In the genomic region with DNA sequence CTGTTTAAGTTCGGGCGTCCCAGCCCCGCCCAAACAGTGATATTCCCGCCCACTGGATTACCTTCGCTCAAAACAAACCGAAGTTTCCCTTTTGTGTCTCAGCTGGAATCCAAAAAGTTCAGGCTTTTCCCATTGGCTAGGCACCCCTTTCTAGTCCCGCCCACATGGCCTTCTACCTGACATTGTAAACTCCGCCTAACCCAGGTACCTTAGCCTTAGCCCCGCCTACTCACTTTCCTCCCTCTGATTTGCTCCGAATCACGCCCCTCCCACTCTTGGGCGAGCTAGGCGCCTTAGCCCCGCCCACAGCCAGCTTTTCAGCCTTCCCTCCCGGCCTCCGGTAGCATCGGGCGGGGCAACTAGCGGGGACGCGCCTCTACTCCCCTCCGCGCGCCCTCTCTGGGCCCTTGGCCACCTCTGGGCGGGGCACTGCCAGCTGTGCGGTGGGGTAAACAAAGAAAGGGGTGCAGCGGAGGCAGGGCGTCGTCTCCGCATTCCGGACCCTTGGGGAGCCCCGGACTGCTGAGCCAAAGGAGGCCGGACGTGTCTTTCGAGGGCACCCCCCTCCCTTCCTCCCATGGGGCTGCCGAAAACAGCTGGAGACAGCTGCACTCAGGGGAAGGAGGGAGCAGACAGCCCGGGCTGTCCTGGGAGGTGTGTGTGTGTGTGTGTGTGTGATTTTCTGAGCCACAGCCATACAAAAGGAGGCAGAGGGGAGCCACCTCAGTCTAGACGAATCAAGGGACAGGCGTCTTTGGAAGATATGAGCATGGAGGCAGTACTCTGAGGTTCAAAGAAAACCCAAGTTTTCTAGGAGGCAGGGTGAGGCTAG, we compare ENCODE assay signal across 8 mouse cellular contexts. TPM values are rescaled to one million over a fixed set of nuclear protein-coding genes. Genes with fewer than 3 reads are reported as not detected.
DNase-seq lines count a peak whose midpoint lies in the region; ATAC-seq and TF ChIP-seq lines count a peak whose summit lies in the region.

No protein-coding gene starts in this region.

- H3K27me3 ChIP-seq in MEL (ENCODE audit: control insufficient read depth in 1 of 2, insufficient read depth in 2 of 2, low read length in 2 of 2), result no peaks in the 10 kb centered on the region
- H3K27me3 ChIP-seq in forebrain, embryonic 14.5 days (replicated peaks; ENCODE audit: control insufficient read depth, insufficient read depth, low read length), result peaks cover 83% of the 10 kb centered on the region
- peaks cover 100% of the 10 kb centered on the region for H3K27me3 ChIP-seq in hindbrain, embryonic 10.5 days (ENCODE audit: insufficient read depth, poor library complexity, severe bottlenecking)

- no peak for TF ChIP-seq RAD21 in MEL (IDR thresholded peaks at IDR 0.05; ENCODE audit: low read depth, low read length)

- intact Hi-C loops in left cerebral cortex, adult 2 months (cut with DNase I), result loop anchor here (10.0 kb wide), 1 partner anchor 354 kb away; a partner anchor contains a TSS

- no peak; the same call in 1 of the 2 replicates for ATAC-seq in forebrain, embryonic 14.5 days
- peak; percentile 77 for ATAC-seq in megakaryocyte-erythroid progenitor cell, adult 5-6 weeks (replicated peaks; ENCODE audit: low FRiP score, low TSS enrichment, poor library complexity, severe bottlenecking)

- TF ChIP-seq POLR2A in MEL (IDR thresholded peaks at IDR 0.05; ENCODE audit: control insufficient read depth in 1 of 2, insufficient read depth in 1 of 2, low read depth in 1 of 2, low read length in 2 of 2, poor library complexity in 1 of 2), result no peak; a peak in 1 of 4 replicates

- H3K4me1 ChIP-seq in MEL (ENCODE audit: control insufficient read depth in 1 of 2, insufficient read depth in 2 of 2, low read length in 2 of 2), result peaks cover 0 to 16% of the 10 kb centered on the region in 2 experiments; a peak in 2 of 4 replicates
- H3K4me1 ChIP-seq in brown adipose tissue, adult 24 weeks (ENCODE audit: control insufficient read depth, insufficient read depth, insufficient read length, low read length), result peaks cover 20% of the 10 kb centered on the region
- peaks cover 10% of the 10 kb centered on the region for H3K4me1 ChIP-seq in forebrain, embryonic 14.5 days (ENCODE audit: control insufficient read depth, insufficient read depth, low read length)
- peaks cover 62% of the 10 kb centered on the region for H3K4me1 ChIP-seq in hindbrain, embryonic 10.5 days (replicated peaks)

- H3K27ac ChIP-seq in MEL (ENCODE audit: control insufficient read depth, low read depth, low read length), result peak overlapping the region; percentile 75
- peak overlapping the region; percentile 65 for H3K27ac ChIP-seq in brown adipose tissue, adult 24 weeks (replicated peaks; ENCODE audit: low read depth, low read length)
- no peak overlapping the region for H3K27ac ChIP-seq in forebrain, embryonic 14.5 days (ENCODE audit: low read depth, low read length)
- H3K27ac ChIP-seq in hindbrain, embryonic 10.5 days, result peak overlapping the region; percentile 35; the same call in 1 of the 2 replicates
- H3K27ac ChIP-seq in left cerebral cortex, adult 2 months, result peak overlapping the region; percentile 64

- 2% methylated on average over 39 of the region's 39 CpGs for WGBS in forebrain, embryonic 14.5 days
- under 1% methylated on average over 39 of the region's 39 CpGs for WGBS in hindbrain, embryonic 10.5 days

- no peak for TF ChIP-seq EP300 in MEL (IDR thresholded peaks at IDR 0.05; ENCODE audit: low read depth in 1 of 2, low read length in 2 of 2)

- H3K79me2 ChIP-seq in MEL (ENCODE audit: control insufficient read depth, insufficient read depth, low read length, poor library complexity), result peaks cover 7% of the 10 kb centered on the region; the same call in 1 of the 2 replicates

- peak overlapping the region; percentile 48 to 68 for H3K4me3 ChIP-seq in MEL (ENCODE audit: control insufficient read depth in 1 of 2, insufficient read depth in 1 of 2, low read depth in 2 of 2, low read length in 2 of 2)
- H3K4me3 ChIP-seq in brown adipose tissue, adult 24 weeks (ENCODE audit: insufficient read depth, low read depth, low read length), result peak overlapping the region; percentile 65
- H3K4me3 ChIP-seq in forebrain, embryonic 14.5 days (ENCODE audit: low read depth, low read length), result peak overlapping the region; percentile 26
- peak overlapping the region; percentile 55 for H3K4me3 ChIP-seq in hindbrain, embryonic 10.5 days
- H3K4me3 ChIP-seq in left cerebral cortex, adult 2 months, result peak overlapping the region; percentile 39

- DNase-seq in MEL (ENCODE audit: low read depth, low spot score), result peak; percentile 98
- peak; percentile 77 for DNase-seq in forebrain, embryonic 14.5 days (ENCODE audit: low spot score)
- DNase-seq in hindbrain, embryonic 10.5 days (ENCODE audit: low spot score), result peak; percentile 71
- peak; percentile 64 to 70 for DNase-seq in left cerebral cortex, adult 2 months (ENCODE audit: extremely low spot score in 1 of 2, low spot score in 2 of 2)
- DNase-seq in skeletal muscle tissue, adult 2 months (ENCODE audit: low read depth, low spot score), result peak; percentile 89
- DNase-seq in yolk sac, embryonic 10.5 days (ENCODE audit: low spot score), result peak; percentile 90

- H3K9ac ChIP-seq in MEL (ENCODE audit: control insufficient read depth, low read depth, low read length, poor library complexity, severe bottlenecking), result peak overlapping the region; percentile 43
- H3K9ac ChIP-seq in forebrain, embryonic 14.5 days (ENCODE audit: low read length), result no peak overlapping the region

- peaks cover 0 to 2% of the 10 kb centered on the region in 2 experiments; a peak in 2 of 4 replicates for H3K36me3 ChIP-seq in MEL (ENCODE audit: control insufficient read depth in 1 of 2, insufficient read depth in 2 of 2, low read length in 2 of 2)
- H3K36me3 ChIP-seq in forebrain, embryonic 14.5 days (ENCODE audit: control insufficient read depth, insufficient read depth, low read length), result 0 out of 2 replicates have a peak, but pooled peaks cover 2% of the 10 kb centered on the region
- H3K36me3 ChIP-seq in hindbrain, embryonic 10.5 days, result no peaks in the 10 kb centered on the region

- TF ChIP-seq CTCF in MEL (IDR thresholded peaks at IDR 0.05 in 2 of 3, conservative IDR thresholded peaks at IDR 0.05 in 1 of 3; ENCODE audit: control insufficient read depth in 1 of 3, insufficient read depth in 1 of 3, low read depth in 2 of 3, low read length in 3 of 3, poor library complexity in 1 of 3, severe bottlenecking in 1 of 3), result no peak
- TF ChIP-seq CTCF in left cerebral cortex, adult 2 months (IDR thresholded peaks at IDR 0.05), result no peak

- H3K4me2 ChIP-seq in forebrain, embryonic 14.5 days (ENCODE audit: low read length), result peak overlapping the region; percentile 52

- no peaks in the 10 kb centered on the region for H3K9me3 ChIP-seq in MEL (replicated peaks; ENCODE audit: insufficient read depth, low read length)
- H3K9me3 ChIP-seq in forebrain, embryonic 14.5 days (replicated peaks; ENCODE audit: control insufficient read depth, low read length), result no peaks in the 10 kb centered on the region
- no peaks in the 10 kb centered on the region for H3K9me3 ChIP-seq in hindbrain, embryonic 10.5 days

TF ChIP-seq in MEL, 35 proteins besides CTCF, POLR2A, EP300 and RAD21 (continues in another document):
- no peak for TF ChIP-seq GATA1 (IDR thresholded peaks at IDR 0.05; ENCODE audit: low read depth, low read length)
- no peak; the same call in 1 of the 2 replicates for TF ChIP-seq POLR2AphosphoS2 (IDR thresholded peaks at IDR 0.05; ENCODE audit: low read length)
- TF ChIP-seq E2F4 (IDR thresholded peaks at IDR 0.05; ENCODE audit: borderline replicate concordance, low read depth, low read length), result 0 out of 2 replicates have a peak, but pooled peaks have one; percentile 40
- no peak for TF ChIP-seq ELF1 (IDR thresholded peaks at IDR 0.05; ENCODE audit: low read depth, low read length)

RNA-seq across cellular contexts. Expression of a gene that starts 6.6 kb away (rescaled TPM):
- 2.2 and 2.9 TPM in 2 replicates for total RNA-seq in MEL (2012; rRNA removed)
- 10 to 100 TPM in 1 of 2 experiments, not detected in 1; 14.2 TPM for polyA plus RNA-seq in MEL (2012; ENCODE audit: insufficient read depth in 1 of 2, insufficient read length in 2 of 2, low read depth in 1 of 2, low replicate concordance in 2 of 2, missing spikeins in 1 of 2)
- polyA plus RNA-seq in brown adipose tissue, adult 24 weeks (2012; ENCODE audit: insufficient read depth, insufficient read length, missing spikeins), result 22.8 and 25.9 TPM in 2 replicates
- polyA plus RNA-seq in forebrain, embryonic 14.5 days (2014; fragmentation: Nextera tagmentation; extraction: Ambion mirVana), result 8.0 and 11.0 TPM in 2 replicates
- 5.8 and 7.5 TPM in 2 replicates for polyA plus RNA-seq in hindbrain, embryonic 10.5 days (2016; fragmentation: Nextera tagmentation; extraction: Ambion mirVana)
- total RNA-seq in left cerebral cortex, adult 2 months (2021), result 10 to 100 TPM; 48.1 to 51.2 TPM
- 0.39 TPM in 1 of 2 replicates, not detected in the other for total RNA-seq in megakaryocyte-erythroid progenitor cell, adult 5-6 weeks (2014; fragmentation: Nextera tagmentation)
- 0.05 and 1.4 TPM in 2 replicates for total RNA-seq in megakaryocyte-erythroid progenitor cell, adult 5-6 weeks (2017)

RNA-seq across cellular contexts. Expression of a gene that starts 24.9 kb away (rescaled TPM):
- 24.2 and 25.4 TPM in 2 replicates for total RNA-seq in MEL (2012; rRNA removed)
- 10 to 100 TPM in 1 of 2 experiments, not detected in 1; 77.0 TPM for polyA plus RNA-seq in MEL (2012; ENCODE audit: insufficient read depth in 1 of 2, insufficient read length in 2 of 2, low read depth in 1 of 2, low replicate concordance in 2 of 2, missing spikeins in 1 of 2)
- polyA plus RNA-seq in brown adipose tissue, adult 24 weeks (2012; ENCODE audit: insufficient read depth, insufficient read length, missing spikeins), result 11.6 TPM in 2 replicates
- 52.4 and 66.4 TPM in 2 replicates for polyA plus RNA-seq in forebrain, embryonic 14.5 days (2014; fragmentation: Nextera tagmentation; extraction: Ambion mirVana)
- polyA plus RNA-seq in hindbrain, embryonic 10.5 days (2016; fragmentation: Nextera tagmentation; extraction: Ambion mirVana), result 76.3 and 87.4 TPM in 2 replicates
- total RNA-seq in left cerebral cortex, adult 2 months (2021), result 10 to 100 TPM; 23.2 to 40.3 TPM
- total RNA-seq in megakaryocyte-erythroid progenitor cell, adult 5-6 weeks (2014; fragmentation: Nextera tagmentation), result 39.2 and 72.7 TPM in 2 replicates
- 20.6 and 35.1 TPM in 2 replicates for total RNA-seq in megakaryocyte-erythroid progenitor cell, adult 5-6 weeks (2017)

RNA-seq across cellular contexts. Expression of a gene that starts 26.3 kb away (rescaled TPM):
- 0.42 TPM in 1 of 2 replicates, not detected in the other for total RNA-seq in MEL (2012; rRNA removed)
- 1 to 10 TPM in 1 of 2 experiments, not detected in 1; 2.7 TPM for polyA plus RNA-seq in MEL (2012; ENCODE audit: insufficient read depth in 1 of 2, insufficient read length in 2 of 2, low read depth in 1 of 2, low replicate concordance in 2 of 2, missing spikeins in 1 of 2)
- 3.5 TPM in 1 of 2 replicates, not detected in the other for polyA plus RNA-seq in brown adipose tissue, adult 24 weeks (2012; ENCODE audit: insufficient read depth, insufficient read length, missing spikeins)
- 0.38 TPM in 1 of 2 replicates, not detected in the other for polyA plus RNA-seq in forebrain, embryonic 14.5 days (2014; fragmentation: Nextera tagmentation; extraction: Ambion mirVana)
- polyA plus RNA-seq in hindbrain, embryonic 10.5 days (2016; fragmentation: Nextera tagmentation; extraction: Ambion mirVana), result 0.50 TPM in 1 of 2 replicates, not detected in the other
- total RNA-seq in left cerebral cortex, adult 2 months (2021), result not detected
- total RNA-seq in megakaryocyte-erythroid progenitor cell, adult 5-6 weeks (2014; fragmentation: Nextera tagmentation), result not detected in 2 replicates
- total RNA-seq in megakaryocyte-erythroid progenitor cell, adult 5-6 weeks (2017), result not detected in 2 replicates
